Mouse (Mus musculus) embryonic fibroblast, embryonic 13.5 days (primary cell): ENCODE data around the gene Pax8. TPM values are rescaled to one million over a fixed set of nuclear protein-coding genes. Genes with fewer than 3 reads are reported as not detected.

Source experiments
- H3K27ac ChIP-seq: 2 replicates; pipeline ENCODE4 v1.5.1; 2012; ENCODE audit warnings: low read length, control low read depth, inconsistent platforms; ENCODE audit not compliant: insufficient read depth
- H3K4me1 ChIP-seq: 2 replicates; pipeline ENCODE4 v1.6.1; 2011; ENCODE audit warnings: low read length; ENCODE audit not compliant: control insufficient read depth, insufficient read depth
- H3K4me3 ChIP-seq: 2 replicates; pipeline ENCODE4 v1.5.1; 2011; ENCODE audit warnings: mild to moderate bottlenecking, control low read depth, low read length; ENCODE audit not compliant: insufficient read depth
- CTCF ChIP-seq: IDR thresholded peaks from 2 replicates; pipeline ENCODE4 v1.5.1; 2011; ENCODE audit warnings: mild to moderate bottlenecking, control low read depth, low read length, moderate library complexity, borderline replicate concordance; ENCODE audit not compliant: insufficient read depth
- POLR2A ChIP-seq: IDR thresholded peaks from 2 replicates; pipeline ENCODE4 v1.6.1; 2011; ENCODE audit warnings: low read depth, mild to moderate bottlenecking, control low read depth, low read length, moderate library complexity
- polyA plus RNA-seq: library from polyadenylated mRNA; stranded (reverse); fragments of >200 nt; gene quantifications from 2 replicates; pipeline ENCODE4 v1.2.4, GENCODE M21; 2011; ENCODE audit warnings: low read depth; ENCODE audit not compliant: missing spikeins, insufficient read length

Gene Pax8
- polyA plus RNA-seq, 1 experiment: 0.79 TPM

GRCm38 (mm10) chr2:24469102-24469501 lies 6.3 kb downstream of the Pax8 start:
- no peak overlapping the region for H3K27ac ChIP-seq
- H3K4me3 ChIP-seq: no peak overlapping the region

GRCm38 (mm10) chr2:24468430-24468829 lies 7.0 kb downstream of the Pax8 start:
- H3K27ac ChIP-seq: no peak overlapping the region
- no peak overlapping the region for H3K4me3 ChIP-seq
- H3K4me1 ChIP-seq: no peaks in the 10 kb centered on the region
- TF ChIP-seq POLR2A: no peak
- TF ChIP-seq CTCF: no peak

More at GRCm38 (mm10) chr2:24469102-24469501, 6.3 kb downstream of the Pax8 start:
- TF ChIP-seq POLR2A (no peak), CTCF (no peak)
- no peaks in the 10 kb centered on the region for H3K4me1 ChIP-seq

GRCm38 (mm10) chr2:24467156-24467555 lies 8.2 kb downstream of the Pax8 start:
- Histone ChIP-seq H3K4me1 (no peaks in the 10 kb centered on the region), H3K4me3 (no peak overlapping the region), H3K27ac (no peak overlapping the region)
- no peak for TF ChIP-seq CTCF
- TF ChIP-seq POLR2A: no peak

- Histone ChIP-seq H3K4me3 (no peak overlapping the region), H3K4me1 (peaks cover 6% of the 10 kb centered on the region; the same call in 1 of the 2 replicates)
- no peak for TF ChIP-seq POLR2A
- TF ChIP-seq CTCF: no peak
These were observed 14.6 kb downstream of the Pax8 start for GRCm38 (mm10) chr2:24460808-24461127.

DNA sequence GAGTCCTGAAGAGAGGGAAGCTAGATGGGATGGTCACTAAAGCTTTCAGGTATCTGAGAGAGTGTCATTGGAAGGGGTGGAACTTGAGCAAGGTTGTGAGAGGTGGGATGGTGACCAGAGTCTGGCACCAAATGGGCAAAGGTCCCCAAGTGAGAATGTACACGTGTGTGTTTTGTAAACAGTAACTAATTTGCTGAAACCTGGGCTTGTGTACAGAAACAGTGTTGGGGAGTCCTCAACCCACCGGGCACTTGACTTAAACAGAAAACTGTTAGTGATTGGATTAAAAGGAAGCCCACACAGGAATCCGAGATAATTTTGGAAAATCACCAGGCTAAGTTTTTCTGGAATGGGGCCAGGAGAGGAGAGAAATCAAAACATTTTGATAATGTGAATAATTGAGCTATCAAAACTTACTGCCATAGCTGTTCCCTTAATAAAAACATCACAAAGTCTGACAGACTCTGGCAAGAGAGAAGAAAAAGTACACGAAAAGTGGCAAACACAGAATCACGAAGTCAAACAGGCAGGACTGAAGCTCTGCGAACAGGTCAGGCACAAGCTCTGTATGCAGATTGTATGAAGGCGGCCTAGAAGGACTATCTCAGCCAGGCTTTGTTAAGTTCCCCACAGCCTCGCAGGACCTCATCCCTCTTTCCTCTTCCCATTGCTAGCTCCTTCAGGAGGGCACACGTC lies 15.1 kb downstream of the Pax8 start:
- peaks cover 6% of the 10 kb centered on the region; the same call in 1 of the 2 replicates for H3K4me1 ChIP-seq
- TF ChIP-seq CTCF: no peak
- no peak for TF ChIP-seq POLR2A
- H3K4me3 ChIP-seq: no peak overlapping the region
- no peak overlapping the region for H3K27ac ChIP-seq

More at GRCm38 (mm10) chr2:24460808-24461127, 14.6 kb downstream of the Pax8 start:
- H3K27ac ChIP-seq: no peak overlapping the region

DNA sequence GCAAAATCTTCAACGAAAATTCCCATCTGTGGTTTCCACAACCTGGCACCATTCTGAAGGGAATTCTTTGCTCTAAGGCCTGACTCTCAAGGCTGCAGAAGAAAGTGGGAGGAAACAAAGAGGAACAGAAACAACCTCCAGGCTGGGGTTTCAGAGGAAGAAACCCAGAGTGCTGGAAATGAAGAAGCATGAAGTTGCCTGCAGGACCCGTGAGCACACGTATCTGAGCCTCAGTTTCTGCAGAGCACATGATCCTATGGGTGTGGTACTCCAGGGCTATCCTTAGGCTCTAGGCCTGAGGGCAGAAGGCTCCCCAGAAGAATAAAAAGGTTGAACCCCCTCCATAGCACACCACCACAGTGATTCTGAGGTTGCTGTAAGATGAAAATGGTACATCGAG lies 18.6 kb downstream of the Pax8 start:
- Histone ChIP-seq H3K27ac (no peak overlapping the region), H3K4me3 (no peak overlapping the region), H3K4me1 (peaks cover 18% of the 10 kb centered on the region)
- no peak for TF ChIP-seq CTCF
- no peak for TF ChIP-seq POLR2A

DNA sequence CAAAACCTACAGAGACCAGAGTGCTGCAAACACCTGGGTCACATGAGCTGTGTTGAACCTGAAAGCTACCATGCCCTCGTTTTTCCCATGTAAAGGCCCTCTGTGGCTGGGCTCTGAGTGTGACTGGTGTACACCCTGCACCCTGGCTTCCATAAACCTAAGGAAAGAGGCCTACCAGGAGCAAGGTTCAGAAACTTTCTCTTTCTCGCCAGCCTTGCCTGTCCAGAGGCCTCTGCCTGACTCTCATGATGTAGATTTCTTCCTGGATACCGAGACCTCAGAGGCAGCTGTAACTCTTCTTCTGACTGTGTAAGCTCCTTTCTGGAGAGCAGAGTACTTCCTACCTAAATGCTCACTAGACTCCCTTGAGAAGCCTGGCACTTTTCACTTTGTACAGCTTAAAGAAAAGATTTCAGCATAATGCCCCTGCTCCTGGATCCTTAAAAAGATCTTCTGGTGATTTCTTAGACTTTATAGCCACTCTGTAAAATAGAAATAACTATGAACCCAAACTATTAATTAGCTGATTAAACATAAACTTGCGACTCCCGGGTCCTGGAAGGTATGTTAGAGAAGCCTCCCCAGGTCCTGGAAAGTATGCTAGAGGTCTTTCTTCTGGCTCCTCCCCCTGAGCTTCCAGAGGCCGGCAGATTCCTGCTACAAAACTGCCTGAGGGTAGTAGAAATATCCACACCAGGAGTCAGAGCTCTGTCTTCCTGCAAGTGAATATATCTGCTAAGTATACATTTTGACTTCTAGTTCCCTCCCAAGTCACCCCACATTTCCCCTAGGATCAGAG lies 20.1 kb downstream of the Pax8 start:
- TF ChIP-seq CTCF (no peak), POLR2A (no peak)

GRCm38 (mm10) chr2:24454429-24455011 lies 20.9 kb downstream of the Pax8 start:
- 0 out of 2 replicates have a peak overlapping the region, but pooled peaks have one; percentile 98 for H3K27ac ChIP-seq
- TF ChIP-seq POLR2A (no peak), CTCF (no peak)
- H3K4me3 ChIP-seq: no peak overlapping the region
- peaks cover 14% of the 10 kb centered on the region for H3K4me1 ChIP-seq

More for the DNA sequence above, 20.1 kb downstream of the Pax8 start:
- Histone ChIP-seq H3K4me3 (no peak overlapping the region), H3K4me1 (peaks cover 14% of the 10 kb centered on the region), H3K27ac (peak overlapping the region; percentile 23; the same call in 1 of the 2 replicates)

DNA sequence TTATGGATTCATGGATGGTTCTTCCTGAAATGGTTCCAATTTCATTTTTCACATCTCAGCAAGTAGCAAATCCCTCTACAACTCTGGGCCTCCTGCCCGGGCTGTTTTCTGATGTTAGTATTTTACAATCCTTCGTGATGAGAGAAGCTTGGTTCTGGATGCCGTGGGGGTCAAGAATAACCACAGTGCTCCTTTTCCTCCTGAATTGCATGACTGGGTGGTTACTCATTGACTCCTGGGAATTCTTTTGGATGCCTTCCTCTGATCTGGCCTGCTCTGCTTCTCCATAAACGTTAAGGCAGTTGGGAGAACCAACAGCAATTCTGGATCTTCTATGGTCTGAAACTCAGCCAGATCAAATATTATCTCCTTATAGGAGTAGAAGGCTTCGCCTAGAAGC lies 22.2 kb downstream of the Pax8 start:
- H3K4me1 ChIP-seq: peaks cover 14% of the 10 kb centered on the region
- TF ChIP-seq CTCF (no peak), POLR2A (no peak)
- H3K27ac ChIP-seq: peak overlapping the region; percentile 99
- no peak overlapping the region for H3K4me3 ChIP-seq
